Mouse (Mus musculus) cerebellum, adult 2 months (tissue): Measurements from ENCODE around the gene Spata13.

ENCODE experiments used
- CTCF ChIP-seq: fragments of 200-500 bp; IDR thresholded peaks from 2 replicates; pipeline ENCODE4 v1.5.1; 2011; ENCODE audit warnings: low read depth, mild to moderate bottlenecking, control low read depth, low read length, moderate library complexity, borderline replicate concordance; ENCODE audit not compliant: insufficient read depth
- POLR2A ChIP-seq: fragments of 200-500 bp; IDR thresholded peaks from 2 replicates; pipeline ENCODE4 v1.6.1; 2011; ENCODE audit warnings: low read length, control low read depth, borderline replicate concordance; ENCODE audit not compliant: insufficient read depth

DNA sequence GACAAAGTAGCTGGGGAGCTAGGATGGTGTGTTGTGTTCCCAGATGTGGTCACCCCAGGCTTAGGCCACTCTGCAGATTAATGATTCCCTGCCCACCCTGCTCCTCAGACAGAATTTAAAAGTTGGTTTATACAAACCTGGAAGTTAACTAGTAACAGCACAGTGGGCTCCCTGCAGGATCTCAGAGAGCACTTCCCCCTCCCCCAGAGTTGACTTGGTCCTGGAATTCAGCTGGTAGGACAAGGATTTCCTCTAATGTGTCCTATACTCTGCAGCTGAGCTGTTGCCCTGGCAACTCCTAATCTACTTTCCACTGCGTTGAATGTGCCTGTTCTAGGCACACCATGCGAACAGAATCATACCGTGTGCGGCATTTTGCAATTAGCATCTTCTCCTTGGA, 30.8 kb downstream of the Spata13 start:
- TF ChIP-seq CTCF (no peak), POLR2A (no peak)
